Mouse (Mus musculus): Measurements from ENCODE around the gene Gpr176. TPM values are rescaled to one million over a fixed set of nuclear protein-coding genes. Genes with fewer than 3 reads are reported as not detected.

Gene Gpr176
- under 1 TPM in 1 of 2 experiments, not detected in 1; 0.11 TPM for polyA plus RNA-seq (2017; shearing (Covaris generic))

DNA sequence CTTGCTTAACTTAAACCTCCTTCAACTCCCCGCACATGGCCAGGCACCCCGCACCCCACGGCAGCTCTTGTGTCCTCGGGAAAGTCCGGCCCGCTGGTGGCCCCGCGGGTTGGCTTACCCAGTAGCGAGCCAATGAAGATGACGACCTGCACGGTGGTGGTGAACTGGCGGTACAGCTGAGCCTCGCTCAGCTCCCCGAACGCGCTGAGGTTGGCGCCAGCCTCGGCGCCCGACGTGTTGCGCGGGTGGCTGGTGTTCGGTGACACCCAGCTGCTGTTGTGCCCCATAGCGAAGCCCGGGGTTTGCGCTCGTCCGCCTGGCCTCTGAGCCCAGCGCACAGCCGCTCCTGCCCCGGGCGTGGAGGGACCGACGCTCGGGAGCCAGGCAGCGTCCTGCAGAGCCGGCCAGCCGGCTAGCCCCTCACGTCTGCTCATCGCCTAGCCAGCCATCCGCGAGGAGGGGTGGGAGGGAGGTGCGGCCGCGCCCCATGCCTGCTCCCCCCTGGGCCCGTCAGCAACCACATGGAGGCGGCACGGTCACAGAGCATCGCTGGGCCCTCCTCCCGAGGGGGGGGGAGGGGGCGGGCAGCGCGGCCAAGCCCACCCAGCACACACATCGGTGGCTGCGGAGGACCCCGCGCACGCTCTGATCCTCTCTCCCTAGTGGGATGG lies at the start of gene Gpr176:
TSS of gene Gpr176 (minus strand) at position 519 of the 671 bp plus-strand sequence.
- no peak for ATAC-seq

DNA sequence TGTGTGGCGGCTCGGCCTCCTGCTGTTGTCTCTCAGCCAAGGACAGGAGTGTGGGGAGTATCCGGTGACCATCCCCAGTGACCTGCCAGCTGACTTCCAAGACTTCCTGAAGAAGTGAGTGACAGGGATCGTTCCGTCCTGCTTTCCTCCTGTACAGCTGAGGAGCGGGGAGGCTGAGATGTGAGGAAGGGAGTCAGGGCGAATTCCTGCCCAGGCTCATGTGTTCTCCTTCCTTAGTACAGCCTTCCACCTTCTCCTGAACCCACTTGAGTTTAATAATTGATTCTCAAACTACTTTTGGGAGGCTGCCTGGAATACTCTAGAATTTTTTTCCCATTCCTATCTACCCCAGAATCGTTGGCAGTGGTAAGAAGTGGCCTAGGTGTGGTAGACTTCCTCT lies 49.2 kb upstream of the Gpr176 start:
- no peak for ATAC-seq

DNA sequence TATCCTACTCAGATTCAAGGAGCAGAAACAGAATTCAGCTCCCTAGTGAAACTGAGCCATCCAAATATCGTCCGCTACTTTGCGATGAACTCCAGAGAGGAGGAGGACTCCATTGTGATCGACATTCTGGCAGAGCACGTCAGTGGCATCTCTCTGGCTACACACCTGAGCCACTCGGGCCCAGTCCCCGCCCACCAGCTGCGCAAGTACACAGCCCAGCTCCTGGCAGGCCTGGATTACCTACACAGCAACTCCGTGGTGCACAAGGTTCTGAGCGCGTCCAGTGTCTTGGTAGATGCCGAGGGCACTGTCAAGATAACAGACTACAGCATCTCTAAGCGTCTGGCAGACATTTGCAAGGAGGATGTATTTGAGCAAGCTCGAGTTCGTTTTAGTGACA lies 48.7 kb upstream of the Gpr176 start:
- no peak for ATAC-seq

DNA sequence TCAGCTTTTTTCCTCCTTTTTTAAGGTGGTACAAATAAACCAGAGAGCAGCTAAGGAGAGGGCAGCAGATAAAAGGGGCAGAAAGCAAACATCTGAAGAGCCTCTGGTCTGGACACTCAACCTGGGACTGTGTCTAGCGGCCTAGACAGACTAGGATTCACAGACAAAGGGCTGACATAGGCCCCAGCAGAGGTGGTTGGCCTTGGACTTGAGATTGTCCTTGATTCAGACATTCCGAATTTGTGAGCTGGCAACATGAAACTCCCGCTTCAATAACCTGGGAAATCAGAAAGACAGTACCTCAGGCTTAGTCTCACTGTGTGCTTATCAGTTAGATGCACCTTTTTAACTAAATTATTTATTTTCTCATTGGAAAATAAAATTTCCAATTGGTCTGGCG lies 44.9 kb upstream of the Gpr176 start:
- ATAC-seq, result no peak

DNA sequence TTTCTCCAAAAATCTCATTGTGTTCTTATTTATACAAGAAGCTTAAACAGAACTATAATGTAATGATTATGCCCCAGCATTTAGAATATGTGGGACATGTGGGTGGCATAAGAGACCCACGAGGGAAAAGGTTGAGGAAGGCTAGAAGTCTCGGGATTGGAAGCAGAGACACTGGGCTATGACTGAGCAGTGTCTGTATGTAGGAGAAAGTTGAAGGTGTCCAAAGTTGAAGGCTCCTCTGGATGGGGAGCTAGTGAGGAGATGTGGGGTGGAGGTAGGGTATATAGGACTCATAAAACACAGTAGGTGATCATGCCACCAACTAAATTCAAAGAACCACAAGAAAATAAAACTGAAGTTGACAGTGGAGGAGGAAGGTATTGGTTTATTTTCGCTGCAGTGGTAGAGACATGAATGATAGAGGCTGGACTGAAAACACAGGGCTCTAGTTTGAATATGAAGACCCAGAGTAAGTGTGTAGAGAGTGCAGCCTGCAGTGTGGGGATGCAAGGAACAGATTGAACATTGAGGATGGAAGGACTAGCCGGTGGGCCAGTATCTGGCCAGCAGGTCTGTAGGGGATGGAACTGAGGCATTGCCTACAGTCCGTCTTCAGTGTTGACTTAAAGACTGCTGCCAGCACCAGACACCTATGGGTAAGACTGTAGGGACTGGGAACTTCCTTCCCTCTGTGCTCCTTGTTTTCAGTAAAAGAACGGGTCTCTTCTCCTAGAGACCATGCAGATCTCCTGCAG lies 42.6 kb upstream of the Gpr176 start:
- no peak for ATAC-seq

DNA sequence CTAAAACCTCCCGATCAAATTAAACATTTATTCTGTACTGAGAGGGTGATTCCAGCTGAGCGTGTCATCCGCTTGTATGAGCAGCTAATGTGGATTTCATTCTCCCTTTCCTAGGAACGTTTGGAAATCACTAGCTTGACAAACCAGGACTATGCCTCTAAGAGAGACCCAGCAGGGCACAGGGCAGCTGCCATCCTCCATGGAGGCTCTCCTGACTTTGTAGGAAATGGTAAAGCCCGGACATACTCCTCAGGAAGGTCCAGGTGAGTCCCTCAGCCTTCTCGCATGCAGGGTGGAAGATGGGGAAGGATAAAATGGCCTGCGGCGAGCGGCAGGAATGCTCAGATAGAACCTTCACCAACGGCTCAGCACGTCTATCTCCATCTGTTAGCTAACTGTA lies 39.6 kb upstream of the Gpr176 start:
- ATAC-seq, result no peak

DNA sequence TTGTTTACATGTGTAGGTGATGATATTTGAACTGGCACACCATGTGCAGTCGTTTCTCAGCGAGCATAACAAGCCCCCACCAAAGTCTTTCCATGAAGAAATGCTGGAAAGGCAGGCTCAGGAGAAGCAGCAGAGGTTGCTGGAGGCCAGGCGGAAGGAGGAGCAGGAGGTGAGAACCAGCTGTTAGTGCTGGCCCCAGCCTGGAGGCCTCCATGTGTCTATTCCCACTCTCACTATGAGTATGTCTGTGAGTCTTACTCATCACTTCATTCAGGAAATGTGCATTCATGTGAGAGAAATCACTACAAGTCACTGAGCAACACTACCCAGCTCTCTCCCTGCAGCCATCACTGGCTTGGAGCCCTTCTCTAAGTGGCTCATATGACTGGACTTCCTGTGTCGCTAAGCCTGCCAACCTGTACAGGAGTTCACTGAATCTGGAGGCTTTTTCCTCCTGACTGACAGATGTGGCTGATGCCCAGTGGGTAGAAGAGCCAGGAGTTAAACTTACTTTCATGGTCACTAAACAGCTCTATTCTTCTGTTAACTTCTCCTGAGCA lies 35.2 kb upstream of the Gpr176 start:
- ATAC-seq, result no peak

DNA sequence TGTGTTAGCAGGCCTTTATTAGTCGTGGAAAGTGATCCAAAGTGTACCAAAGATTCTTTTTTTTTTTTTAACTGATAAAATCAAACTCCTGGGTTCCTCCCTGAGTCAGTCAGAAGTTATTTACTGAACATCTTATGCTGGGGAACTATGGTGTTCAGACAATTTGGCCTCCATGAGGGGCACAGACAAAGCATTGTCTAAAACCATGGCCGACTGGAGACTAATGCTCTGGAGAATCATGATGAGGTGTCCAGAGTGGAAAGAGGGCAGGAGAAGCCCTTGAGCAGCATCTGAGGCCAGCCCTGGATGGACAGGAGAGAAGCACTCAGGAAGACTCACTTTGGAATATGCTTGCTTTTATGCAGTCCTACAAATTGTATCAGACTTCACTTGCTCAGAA lies 33.6 kb upstream of the Gpr176 start:
- no peak for ATAC-seq

DNA sequence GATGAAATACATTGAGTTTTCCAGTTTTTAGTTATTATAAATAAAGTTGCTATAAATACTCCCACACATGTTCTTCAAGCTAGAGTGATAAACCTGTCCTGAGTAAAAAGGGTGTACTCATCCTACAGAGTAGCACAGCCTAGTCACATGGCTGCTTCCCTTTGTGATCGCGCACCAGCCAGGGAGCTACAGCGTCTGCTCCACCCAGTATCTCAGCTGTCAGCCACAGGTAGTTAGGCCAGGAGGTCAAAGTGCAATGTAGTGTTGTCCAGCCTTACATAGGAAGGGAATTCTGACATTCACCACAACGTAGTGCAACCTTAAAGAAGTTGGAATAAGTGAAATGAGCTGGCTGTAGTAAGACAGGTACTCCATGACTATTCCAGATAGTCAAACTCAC lies 32.3 kb upstream of the Gpr176 start:
- no peak for ATAC-seq

DNA sequence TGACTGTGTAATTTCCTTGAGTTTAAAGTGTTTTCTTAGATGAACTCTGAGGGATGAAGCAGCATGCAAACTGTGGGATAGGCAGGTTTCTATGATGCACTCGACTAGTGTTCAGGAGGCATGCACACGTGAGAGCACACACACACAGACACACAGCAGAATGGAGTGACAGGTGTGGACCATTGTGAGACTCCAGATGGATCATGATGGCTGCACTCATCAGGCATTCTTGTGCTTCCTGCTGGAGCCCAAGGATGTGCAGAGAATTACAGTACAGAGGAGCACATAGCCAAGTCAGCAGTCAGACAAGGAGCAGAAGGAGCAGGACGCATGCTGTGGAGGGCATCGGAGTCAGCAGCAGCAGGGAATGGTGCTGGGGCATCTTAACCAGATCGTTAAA lies 31.1 kb upstream of the Gpr176 start:
- no peak for ATAC-seq

DNA sequence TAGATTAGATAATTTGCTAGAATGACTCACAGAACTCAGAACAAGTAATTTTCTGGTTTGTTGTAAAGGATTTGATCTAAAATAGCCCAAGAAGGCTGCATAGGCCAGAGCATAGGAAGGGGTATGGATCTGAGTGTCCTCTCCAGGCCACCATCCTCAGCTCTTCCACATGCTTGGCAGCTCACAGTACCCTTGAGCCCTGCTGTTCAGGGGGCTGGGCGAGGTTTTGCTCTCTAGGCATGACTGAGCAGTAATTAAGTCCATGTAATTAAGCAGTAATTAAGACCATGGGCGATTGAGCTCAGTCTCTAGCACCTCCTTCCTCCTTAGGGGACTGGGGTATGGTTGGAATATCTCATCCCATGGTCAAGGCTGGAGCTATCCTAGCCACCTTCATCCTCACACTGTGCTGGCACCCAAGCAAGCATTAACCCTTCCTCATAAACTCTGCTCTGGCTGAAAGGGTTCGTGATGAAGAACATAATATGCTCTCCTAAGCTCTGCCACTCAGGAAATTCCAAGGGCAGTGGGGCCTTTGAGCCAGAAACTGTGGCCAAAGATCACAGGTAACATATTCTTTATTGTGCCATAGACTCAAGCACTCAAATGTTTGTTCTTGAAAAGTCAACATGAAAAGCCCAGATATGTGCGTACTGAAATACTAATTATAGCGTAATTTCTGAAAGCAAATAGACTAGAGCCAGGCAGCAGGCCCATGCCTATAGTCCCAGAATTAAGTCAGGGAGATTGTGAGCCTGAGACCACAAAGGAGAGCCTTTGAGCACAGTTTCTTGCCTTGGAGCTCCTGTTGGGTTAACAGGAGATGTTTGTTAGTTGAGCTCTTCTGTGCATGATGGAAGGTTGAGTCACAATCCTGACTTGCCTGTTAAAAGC lies 28.9 kb upstream of the Gpr176 start:
- no peak for ATAC-seq

DNA sequence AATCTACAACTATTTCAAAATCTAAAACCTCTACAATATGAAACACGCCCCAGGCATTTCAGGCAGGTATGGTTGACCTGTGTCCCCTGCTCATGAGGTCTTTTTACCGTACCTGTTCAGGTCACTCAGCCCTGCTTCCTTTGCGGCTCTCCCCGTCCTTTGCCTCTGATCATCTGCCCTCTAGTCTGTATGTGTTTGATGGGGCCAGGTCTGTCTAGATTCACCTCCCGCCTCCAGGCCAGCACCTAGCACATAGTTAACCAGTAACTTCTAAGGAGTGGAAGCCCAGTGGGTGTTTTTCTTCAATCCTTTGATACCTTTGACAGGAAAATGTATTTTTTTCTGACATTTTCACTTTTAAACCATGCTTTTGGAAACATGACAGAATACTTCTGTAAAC lies 26.5 kb upstream of the Gpr176 start:
- ATAC-seq, result no peak

DNA sequence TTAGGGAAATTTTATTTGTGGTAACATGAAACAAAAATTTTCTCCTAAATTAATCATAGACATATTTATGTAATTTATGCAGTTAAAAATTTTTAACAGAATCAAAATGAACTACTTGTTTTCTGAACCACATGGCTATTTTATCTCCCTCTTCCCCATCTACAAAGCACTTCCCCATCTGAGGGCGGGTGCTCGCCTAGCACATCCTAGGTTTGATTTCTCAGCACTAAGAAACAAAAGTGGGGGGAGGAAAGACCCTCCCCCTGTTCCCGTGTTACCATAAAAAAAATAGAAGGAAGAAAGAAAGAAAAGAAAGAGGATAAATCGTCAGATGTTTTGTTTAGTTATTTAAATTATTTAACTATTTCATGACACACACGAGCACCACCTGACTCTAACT lies 18.0 kb upstream of the Gpr176 start:
- ATAC-seq, result no peak

DNA sequence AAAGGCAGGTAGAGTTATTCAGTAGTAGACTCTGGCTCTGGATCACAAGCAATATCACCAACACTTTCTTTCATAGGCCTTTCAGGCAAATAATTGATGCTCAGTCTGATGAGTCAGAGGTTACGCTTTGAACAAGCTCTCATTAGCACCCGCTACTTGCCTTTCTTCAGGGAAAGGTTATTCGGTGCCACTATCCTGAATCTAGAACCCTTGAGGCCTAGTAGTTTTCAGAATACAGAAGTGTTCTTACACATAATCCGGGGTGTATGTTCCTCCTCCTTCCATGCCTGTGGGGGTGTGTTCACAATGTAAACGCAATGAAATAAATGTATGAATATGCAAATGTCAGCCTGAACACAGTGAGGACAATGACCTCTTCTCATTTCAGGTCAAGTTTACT lies 16.9 kb upstream of the Gpr176 start:
- ATAC-seq, result no peak

DNA sequence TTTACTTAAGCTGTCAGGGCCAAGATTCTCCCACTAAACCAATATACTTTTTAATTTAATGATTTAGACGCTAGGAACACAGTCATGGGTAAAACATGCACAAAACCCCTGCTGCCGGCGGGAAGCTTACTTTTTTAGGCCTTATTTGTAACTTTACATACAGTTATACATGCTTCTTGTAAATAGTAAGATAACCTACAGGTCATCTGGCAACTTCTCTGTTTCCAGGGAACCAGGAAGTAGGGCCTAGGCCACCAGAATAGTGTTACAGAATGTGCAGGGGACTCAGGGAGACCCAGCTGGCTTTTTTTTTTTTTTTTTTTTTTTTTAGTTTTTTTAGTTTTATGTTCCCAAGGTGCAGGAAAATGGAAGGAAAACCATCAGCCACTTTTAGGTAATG lies 16.4 kb upstream of the Gpr176 start:
- no peak for ATAC-seq

DNA sequence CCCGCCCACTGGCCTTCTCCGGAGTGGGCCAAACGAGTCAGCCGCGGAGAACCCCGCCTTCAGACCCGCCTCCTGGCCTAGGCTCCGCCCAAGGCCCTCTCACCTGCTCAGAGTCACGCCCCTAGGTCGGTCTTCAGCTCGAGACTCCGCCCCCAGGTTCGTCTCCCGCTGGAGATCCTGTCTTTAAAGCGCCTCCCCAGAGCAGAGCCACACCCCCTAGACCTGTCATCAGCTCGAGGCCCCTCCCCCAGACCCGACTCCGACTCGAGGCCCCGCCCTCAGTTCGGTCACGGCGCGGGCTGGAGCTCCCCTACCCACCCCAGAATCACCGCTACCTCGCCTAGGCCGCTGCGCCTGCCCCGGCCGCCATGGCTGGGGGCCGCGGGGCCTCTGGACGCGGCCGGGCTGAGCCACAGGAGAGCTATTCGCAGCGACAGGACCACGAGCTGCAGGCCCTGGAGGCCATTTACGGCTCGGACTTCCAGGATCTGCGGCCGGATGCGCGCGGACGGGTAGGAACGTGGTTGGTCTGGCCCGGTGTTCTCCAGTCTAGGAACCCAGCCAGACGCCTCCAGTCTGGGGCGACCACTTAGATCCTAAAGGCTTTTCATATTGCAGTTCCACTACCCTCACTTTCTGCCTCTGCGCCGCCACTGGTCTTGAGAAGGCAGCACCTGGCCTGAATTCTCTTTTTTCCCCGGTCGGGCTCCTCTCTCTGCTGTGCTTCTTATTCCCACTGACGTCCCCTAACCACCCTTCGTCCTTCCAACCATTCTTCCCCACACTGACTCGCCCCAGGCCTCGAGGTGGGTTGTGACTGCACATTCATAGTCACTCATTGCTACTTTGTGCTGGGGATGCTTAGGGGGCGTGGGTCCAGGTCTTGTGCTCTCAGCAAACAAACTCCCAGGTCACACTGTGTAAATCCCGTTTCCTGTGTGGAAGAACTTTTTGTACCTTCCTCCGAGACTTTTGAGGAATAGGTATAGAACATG lies 15.4 kb upstream of the Gpr176 start, which contains the start of gene Eif2ak4:
TSS of gene Eif2ak4 (plus strand) at position 278 of the 995 bp plus-strand sequence.
- peak; percentile 99 for ATAC-seq

DNA sequence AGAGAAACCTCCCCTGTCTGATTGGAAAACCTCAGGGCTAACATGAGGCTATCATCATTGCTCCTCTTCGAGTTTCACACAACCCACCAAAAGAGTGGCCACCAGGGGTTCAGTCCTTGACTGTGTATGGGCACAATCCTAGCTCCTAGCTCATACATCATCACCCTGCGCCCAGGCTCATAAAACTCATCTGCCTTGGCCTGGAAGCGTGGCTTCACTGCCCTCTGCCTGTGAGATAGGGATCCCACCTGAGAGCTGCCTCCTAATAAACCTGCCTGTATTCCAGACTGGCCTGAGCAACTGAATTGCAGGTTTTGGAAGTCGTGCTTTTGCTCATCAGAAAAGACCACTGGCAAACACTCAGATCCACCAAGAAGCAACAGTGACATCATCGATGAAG lies 10.2 kb upstream of the Gpr176 start:
- ATAC-seq, result no peak

DNA sequence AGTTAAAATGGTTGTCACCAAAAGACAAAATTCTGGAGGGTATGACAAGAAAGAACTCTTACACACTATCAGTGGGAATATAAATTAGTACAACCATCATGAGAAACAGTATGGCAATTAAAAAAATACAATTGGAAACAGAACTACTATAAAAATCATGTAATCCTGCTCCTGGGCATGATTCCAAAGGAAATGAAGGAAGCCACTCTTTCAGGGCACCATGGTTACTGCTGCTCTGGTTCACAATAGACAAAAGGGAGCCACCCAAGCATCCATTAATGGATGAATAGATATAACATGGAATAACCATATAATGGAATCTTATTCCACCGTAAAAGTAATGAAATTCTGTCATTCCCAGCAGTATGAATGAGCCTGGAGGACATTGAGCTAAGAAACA lies 6.5 kb upstream of the Gpr176 start:
- ATAC-seq, result no peak

DNA sequence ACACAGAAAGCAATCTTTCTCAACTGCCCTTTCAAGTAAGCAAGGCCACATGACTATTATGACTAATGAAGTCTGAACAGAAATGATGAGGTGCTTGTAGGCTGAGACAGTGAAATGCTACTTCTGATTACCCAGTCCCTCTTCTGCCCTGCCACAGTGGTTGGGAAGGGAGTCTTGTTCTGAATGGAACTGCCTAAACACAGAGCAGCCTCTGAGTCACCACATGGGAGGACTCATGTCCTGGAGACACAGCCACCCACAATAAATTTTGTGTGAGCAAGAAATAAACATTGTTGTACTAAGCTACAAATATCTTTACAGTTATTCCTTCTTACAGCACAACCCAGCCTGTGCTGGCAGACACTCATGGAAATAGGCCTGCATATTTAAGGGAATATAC lies 2.7 kb upstream of the Gpr176 start:
- no peak for ATAC-seq

DNA sequence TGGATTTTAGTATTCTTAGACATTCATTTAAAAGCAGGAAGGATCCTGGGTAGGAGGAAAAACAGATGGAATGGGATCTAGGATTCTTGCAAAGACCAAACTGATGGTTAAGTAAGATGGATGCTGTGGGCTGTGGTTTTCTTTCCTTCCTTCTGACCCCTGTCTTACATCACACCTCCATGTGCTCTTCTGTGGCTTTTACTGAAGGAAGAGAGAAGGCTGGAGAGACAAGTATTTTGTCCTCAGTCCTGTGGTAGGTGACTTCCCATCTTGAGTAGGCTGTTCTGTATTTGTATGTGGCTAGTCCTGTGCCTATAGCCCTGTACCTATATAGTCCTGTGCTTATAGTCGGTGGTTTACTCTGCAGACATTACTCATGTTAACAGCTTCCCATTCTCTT lies 2.3 kb upstream of the Gpr176 start:
- ATAC-seq, result no peak

DNA sequence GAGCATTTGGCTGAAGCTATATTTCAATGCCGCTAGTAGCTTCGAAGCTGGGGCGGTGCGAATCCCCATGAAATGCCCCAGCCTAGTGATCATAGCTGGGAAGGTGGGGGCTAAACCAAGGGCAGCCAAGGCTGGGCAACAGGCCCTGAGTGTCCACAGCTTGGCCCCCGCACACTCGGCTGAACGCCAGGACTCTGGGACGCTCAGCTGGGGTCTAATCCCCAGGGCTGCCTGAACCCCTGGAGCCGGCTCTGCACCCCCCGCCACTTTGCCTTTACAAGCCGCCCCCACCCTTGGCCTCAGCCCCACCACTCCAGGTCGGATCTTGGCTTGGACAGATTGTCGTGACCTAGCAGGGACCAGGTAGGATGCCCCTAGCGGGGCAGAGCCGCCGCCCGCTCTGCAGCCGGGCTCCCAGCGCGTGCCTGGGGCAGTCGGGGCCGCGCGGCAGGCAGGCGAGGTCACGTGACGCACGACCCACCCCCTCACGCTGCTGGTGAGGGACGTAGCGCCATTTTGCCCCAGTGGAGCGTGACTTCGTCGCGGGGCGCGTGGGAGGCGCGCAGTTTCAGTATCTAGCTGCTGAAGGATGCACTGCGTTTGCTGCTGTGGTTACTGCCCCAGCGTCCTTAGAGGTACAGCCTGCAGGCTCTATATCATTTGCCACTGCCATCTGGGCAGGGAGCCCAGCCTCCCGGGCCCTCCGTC lies 507 bp upstream of the Gpr176 start:
- peak; percentile 90 for ATAC-seq

Data from activated CD4-positive, CD25-positive, alpha-beta regulatory T cell, adult 4 months (primary cell).